Mouse (Mus musculus): ENCODE data around the gene Zfr. TPM values are rescaled to one million over a fixed set of nuclear protein-coding genes. Genes with fewer than 3 reads are reported as not detected.
A peak's percentile ranks its signal among the peaks of the same experiment; 100 is the strongest.

Gene Zfr
- polyA plus RNA-seq, 2 experiments: 91.6 to 160 TPM

GRCm38 (mm10) chr15:12090087-12090486 lies 27.5 kb upstream of the Zfr start:
- DNase-seq (ENCODE audit: low spot score): no peak
- Histone ChIP-seq H3K4me2 (replicated peaks; ENCODE audit: low read depth, low read length, severe bottlenecking) (no peak overlapping the region), H3K27ac (replicated peaks; ENCODE audit: low read depth, low read length) (no peak overlapping the region), H3K9me3 (ENCODE audit: control insufficient read depth, low read length) (no peaks in the 10 kb centered on the region), H3K4me3 (replicated peaks; ENCODE audit: low read length) (no peak overlapping the region), H3K9ac (ENCODE audit: low read depth, low read length, severe bottlenecking) (no peak overlapping the region), H3K4me1 (ENCODE audit: control insufficient read depth, insufficient read depth, low read length) (peaks cover 20% of the 10 kb centered on the region), H3K27me3 (ENCODE audit: control insufficient read depth, insufficient read depth, low read length) (no peaks in the 10 kb centered on the region), H3K36me3 (ENCODE audit: control insufficient read depth, insufficient read depth, low read length) (no peaks in the 10 kb centered on the region)
- ATAC-seq (ENCODE audit: low FRiP score, low read depth): no peak
- TF ChIP-seq POLR2A (IDR thresholded peaks at IDR 0.05; ENCODE audit: borderline replicate concordance, extremely low read depth, insufficient read depth, insufficient read length): no peak
- WGBS: 67% methylated on average over 7 of the region's 7 CpGs

GRCm38 (mm10) chr15:12090981-12091669 lies 26.5 kb upstream of the Zfr start:
- Histone ChIP-seq H3K27ac (replicated peaks; ENCODE audit: low read depth, low read length) (no peak overlapping the region), H3K9ac (ENCODE audit: low read depth, low read length, severe bottlenecking) (no peak overlapping the region), H3K4me2 (replicated peaks; ENCODE audit: low read depth, low read length, severe bottlenecking) (no peak overlapping the region), H3K4me3 (replicated peaks; ENCODE audit: low read length) (no peak overlapping the region), H3K36me3 (ENCODE audit: control insufficient read depth, insufficient read depth, low read length) (no peaks in the 10 kb centered on the region), H3K27me3 (ENCODE audit: control insufficient read depth, insufficient read depth, low read length) (no peaks in the 10 kb centered on the region), H3K4me1 (ENCODE audit: control insufficient read depth, insufficient read depth, low read length) (peaks cover 16% of the 10 kb centered on the region; the same call in 1 of the 2 replicates), H3K9me3 (ENCODE audit: control insufficient read depth, low read length) (no peaks in the 10 kb centered on the region)
- no peak for TF ChIP-seq POLR2A (IDR thresholded peaks at IDR 0.05; ENCODE audit: borderline replicate concordance, extremely low read depth, insufficient read depth, insufficient read length)
- DNase-seq (ENCODE audit: low spot score): no peak
- ATAC-seq (ENCODE audit: low FRiP score, low read depth): no peak
- 92% methylated on average over 9 of the region's 9 CpGs for WGBS

GRCm38 (mm10) chr15:12091781-12092458 lies 25.7 kb upstream of the Zfr start:
- no peak overlapping the region for H3K27ac ChIP-seq (replicated peaks; ENCODE audit: low read depth, low read length)
- no peak for ATAC-seq (ENCODE audit: low FRiP score, low read depth)
- no peaks in the 10 kb centered on the region for H3K27me3 ChIP-seq (ENCODE audit: control insufficient read depth, insufficient read depth, low read length)
- no peak overlapping the region for H3K4me2 ChIP-seq (replicated peaks; ENCODE audit: low read depth, low read length, severe bottlenecking)
- no peak for DNase-seq (ENCODE audit: low spot score)
- H3K4me3 ChIP-seq (replicated peaks; ENCODE audit: low read length): no peak overlapping the region
- WGBS: 62% methylated on average over 10 of the region's 10 CpGs
- H3K9me3 ChIP-seq (ENCODE audit: control insufficient read depth, low read length): no peaks in the 10 kb centered on the region
- no peak for TF ChIP-seq POLR2A (IDR thresholded peaks at IDR 0.05; ENCODE audit: borderline replicate concordance, extremely low read depth, insufficient read depth, insufficient read length)
- H3K4me1 ChIP-seq (ENCODE audit: control insufficient read depth, insufficient read depth, low read length): peaks cover 16% of the 10 kb centered on the region; the same call in 1 of the 2 replicates
- H3K36me3 ChIP-seq (ENCODE audit: control insufficient read depth, insufficient read depth, low read length): no peaks in the 10 kb centered on the region
- H3K9ac ChIP-seq (ENCODE audit: low read depth, low read length, severe bottlenecking): no peak overlapping the region

DNA sequence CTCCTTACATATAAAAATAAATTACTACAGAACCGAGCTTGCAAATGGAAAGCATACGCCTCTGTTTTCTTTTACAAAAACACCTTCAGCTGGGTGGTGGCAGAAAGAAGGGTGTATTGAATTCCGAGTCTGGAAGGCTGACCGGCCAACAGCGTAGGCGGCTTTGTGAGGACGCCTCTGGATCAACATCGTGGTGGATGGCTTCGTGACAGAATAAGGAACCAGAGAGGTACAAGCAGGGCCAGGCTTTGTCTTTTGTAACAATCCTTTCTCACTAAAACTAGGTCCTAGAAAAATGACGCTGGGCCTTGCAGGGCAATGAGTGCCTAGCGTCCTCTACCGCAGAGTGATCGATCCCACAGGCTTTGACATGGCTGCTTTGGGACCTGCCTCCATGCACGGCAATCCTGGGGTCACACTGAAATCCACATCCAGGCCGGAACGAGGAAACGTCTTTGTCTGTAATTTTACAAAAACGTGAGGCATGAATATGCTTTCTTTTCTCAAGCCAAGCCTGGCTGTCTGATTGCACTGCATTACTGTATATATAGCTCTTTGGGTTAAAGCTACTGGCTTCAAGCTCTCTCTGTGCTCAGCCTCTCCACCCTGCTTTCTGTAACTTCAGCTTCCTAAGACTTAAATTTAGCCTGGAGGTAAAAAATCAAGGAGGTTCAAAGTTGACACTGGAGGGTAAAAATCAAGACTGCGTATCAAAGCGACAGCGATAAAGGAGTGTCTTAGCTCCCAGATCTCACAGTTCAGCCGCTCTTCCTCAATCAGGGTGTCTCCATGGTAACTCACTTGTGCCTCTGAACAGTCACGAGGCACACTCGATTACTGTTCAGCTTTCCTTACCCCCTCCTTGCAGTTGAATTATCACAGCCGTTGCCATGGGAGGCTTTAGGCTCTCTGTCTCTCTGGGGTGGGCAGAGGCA lies 24.3 kb upstream of the Zfr start:
- peaks cover 5% of the 10 kb centered on the region; the same call in 1 of the 2 replicates for H3K9me3 ChIP-seq (ENCODE audit: control insufficient read depth, low read length)
- ATAC-seq (ENCODE audit: low FRiP score, low read depth) (no peak), DNase-seq (ENCODE audit: low spot score) (no peak)
- H3K9ac ChIP-seq (ENCODE audit: low read depth, low read length, severe bottlenecking): no peak overlapping the region
- WGBS: 71% methylated on average over 25 of the region's 25 CpGs
- H3K27me3 ChIP-seq (ENCODE audit: control insufficient read depth, insufficient read depth, low read length): no peaks in the 10 kb centered on the region
- no peak overlapping the region for H3K4me3 ChIP-seq (replicated peaks; ENCODE audit: low read length)
- H3K27ac ChIP-seq (replicated peaks; ENCODE audit: low read depth, low read length): peak overlapping the region; percentile 50; the same call in 1 of the 2 replicates
- peaks cover 12% of the 10 kb centered on the region; the same call in 1 of the 2 replicates for H3K4me1 ChIP-seq (ENCODE audit: control insufficient read depth, insufficient read depth, low read length)
- TF ChIP-seq POLR2A (IDR thresholded peaks at IDR 0.05; ENCODE audit: borderline replicate concordance, extremely low read depth, insufficient read depth, insufficient read length): no peak
- no peaks in the 10 kb centered on the region for H3K36me3 ChIP-seq (ENCODE audit: control insufficient read depth, insufficient read depth, low read length)
- H3K4me2 ChIP-seq (replicated peaks; ENCODE audit: low read depth, low read length, severe bottlenecking): 0 out of 2 replicates have a peak overlapping the region, but pooled peaks have one; percentile 5
